Mouse (Mus musculus): ENCODE data around the gene Btk.

The Btk gene

GRCm38 (mm10) chrX:134582888-134583669 is at the start of gene Btk:
TSS of gene Btk (minus strand) at chrX:134583570.
- DNase-seq (ENCODE audit: low read depth, low spot score) = no peak

DNA sequence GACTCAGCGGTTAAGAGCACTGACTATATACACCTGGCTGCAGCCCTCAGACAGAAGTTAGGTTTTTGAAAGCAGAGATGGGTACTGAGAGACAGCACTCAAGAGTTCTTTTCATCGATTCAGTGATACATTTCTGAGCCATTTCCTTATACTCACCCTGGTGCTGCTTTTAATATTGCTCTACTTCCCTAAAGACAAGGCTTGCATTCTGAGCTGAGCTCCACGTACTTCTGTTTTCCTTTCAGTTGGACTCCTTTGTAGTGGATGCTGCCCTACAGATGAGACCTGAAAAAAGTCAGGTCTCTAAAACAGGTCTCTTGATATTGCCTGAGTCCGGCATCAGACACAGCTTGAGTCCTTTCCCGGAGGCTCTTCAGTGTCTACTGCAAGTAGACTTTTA is 49.3 kb upstream of the Btk start:
- DNase-seq (ENCODE audit: low read depth, low spot score) = no peak

DNA sequence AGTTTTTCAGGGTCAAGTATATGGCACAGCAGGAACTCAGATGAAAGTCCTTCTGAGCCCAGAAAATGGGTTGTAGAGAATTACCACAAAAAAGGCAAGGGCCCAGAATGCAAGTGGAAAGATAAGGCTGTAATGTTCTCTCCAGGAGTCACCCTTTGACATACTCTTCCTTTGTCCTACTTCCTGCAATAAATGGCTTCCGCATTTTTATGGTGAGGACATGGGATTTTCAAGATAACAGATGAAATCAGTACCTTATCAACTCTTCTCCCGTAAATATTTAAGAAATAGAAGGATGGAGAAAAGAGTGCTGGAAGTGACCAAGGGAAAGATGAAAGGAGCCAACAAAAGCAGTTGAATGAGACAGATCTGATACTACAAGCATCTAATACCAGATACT is 44.8 kb upstream of the Btk start:
- no peak for DNase-seq (ENCODE audit: low read depth, low spot score)

- no peak for DNase-seq (ENCODE audit: low read depth, low spot score)
Measured at GRCm38 (mm10) chrX:134623350-134623749, 40.0 kb upstream of the Btk start.

DNA sequence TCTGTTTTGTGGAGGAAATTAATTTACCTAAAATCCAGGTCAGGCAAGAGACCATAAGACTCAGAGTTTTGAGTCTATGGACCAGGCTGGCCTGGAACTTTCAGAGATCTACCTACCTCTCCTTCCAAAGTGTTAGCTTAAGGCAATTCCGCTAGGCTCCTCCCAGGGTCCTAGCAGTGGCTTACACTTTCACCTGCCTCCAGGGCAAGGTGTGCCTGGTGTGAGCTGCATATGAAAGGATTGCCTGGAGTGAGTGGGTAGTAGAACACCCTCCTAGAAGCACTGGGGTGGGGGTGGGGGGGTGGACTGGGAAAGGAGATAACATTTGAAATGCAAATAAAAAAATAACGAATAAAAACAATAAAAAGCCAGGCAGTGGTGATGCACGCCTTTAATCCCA is 38.3 kb upstream of the Btk start:
- no peak for DNase-seq (ENCODE audit: low read depth, low spot score)

- DNase-seq (ENCODE audit: low read depth, low spot score) = no peak
Measured at GRCm38 (mm10) chrX:134620254-134620865, 37.0 kb upstream of the Btk start.

DNA sequence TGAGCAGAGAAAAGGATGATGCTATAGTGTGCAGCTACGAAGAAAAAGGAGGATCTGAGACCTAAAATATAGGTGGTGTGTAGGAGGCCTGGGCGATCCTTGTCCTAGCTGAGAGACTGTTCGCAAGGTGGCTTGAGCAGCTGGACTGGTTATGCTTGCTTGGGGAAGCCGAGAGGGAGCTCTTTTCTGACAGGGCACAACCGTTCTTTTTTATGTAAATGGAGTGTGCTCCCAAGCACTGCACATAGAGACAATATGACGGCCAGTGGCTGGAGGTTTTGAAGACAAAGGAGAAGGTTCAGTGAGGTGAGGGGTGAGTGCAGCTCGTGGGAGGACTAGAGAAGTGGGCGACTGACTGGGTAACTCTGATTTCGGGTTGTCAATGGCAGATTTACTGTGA is 36.3 kb upstream of the Btk start:
- DNase-seq (ENCODE audit: low read depth, low spot score) = no peak

DNA sequence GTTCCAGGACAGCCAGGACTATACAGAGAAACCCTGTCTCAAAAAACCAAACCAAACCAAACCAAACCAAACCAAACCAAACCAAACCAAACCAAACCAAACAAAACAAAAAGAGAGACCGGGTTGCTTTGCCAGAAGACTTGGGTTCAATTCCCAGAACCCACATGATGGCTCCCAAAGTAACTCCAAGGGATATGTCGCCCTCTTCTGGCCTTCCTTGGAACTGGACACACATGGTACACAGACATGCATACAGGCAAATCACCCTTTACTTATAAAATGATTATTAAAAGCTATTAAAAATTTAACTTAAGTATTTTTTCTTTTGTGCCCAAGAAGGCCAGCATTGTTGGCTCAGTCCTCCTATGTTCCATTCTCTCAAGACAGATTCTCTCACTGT is 30.9 kb upstream of the Btk start:
- DNase-seq (ENCODE audit: low read depth, low spot score) = no peak

GRCm38 (mm10) chrX:134612285-134612959 is 29.1 kb upstream of the Btk start:
- DNase-seq (ENCODE audit: low read depth, low spot score) = peak; percentile 47

GRCm38 (mm10) chrX:134610984-134611383 is 27.6 kb upstream of the Btk start:
- DNase-seq (ENCODE audit: low read depth, low spot score) = no peak

DNA sequence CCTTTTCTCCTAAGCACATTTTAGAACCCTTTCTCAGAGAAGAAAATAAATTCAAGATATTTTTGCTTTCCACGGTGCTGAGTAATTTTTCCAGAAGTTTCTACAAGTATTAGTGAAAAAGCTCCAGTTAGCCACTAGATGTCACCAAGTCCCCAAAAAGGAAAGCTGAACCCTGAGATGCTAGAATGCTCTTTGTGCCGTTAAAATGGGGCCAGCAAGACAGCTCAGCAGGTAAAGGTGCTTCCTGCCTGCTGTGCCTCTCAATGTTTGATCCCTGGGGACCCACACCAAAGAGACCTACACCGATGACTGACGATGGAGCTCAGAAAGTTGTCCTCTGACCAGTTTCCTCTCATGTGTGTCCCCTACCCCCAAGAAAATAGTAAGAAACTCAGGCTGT is 26.1 kb upstream of the Btk start:
- DNase-seq (ENCODE audit: low read depth, low spot score) = peak; percentile 68

DNA sequence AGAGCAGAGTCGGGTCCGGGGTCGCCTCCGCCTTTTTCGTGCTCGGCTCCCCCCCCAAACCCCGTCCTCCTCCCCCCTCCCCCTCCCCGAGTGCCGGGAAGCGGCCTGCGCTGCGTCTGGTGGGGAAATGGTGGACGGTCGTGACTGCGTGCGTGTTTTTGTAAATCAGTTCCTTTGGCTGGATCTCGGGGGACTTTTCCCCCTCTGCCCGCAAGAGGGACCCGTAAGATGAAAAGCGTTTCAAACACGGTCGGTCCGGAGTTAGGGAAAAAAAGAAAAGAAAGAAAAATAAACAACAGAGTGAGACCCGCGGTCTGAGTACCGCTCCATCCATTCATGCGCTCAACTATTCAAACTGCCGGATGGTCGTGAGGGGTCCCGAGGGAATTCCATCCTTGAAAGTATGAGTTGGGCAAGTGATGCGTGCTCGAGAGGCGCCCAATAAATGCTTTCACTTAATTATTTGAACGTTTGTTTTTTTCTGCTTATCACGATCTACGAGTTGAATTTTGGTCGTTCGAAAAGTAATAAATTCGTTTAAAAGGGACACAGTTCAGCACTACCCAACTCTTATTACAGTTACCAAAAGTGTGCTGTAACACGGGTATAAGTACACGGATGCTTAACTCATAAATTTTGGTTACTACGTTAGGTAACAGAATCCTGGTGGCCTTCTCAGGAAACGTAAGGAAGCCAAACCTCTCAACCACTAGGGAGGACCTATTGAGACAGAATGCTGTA is 18.2 kb upstream of the Btk start:
- DNase-seq (ENCODE audit: low read depth, low spot score) = peak; percentile 60

GRCm38 (mm10) chrX:134600659-134601379 is 17.4 kb upstream of the Btk start, which contains the start of the genes Gla and Hnrnph2:
TSS of gene Gla (minus strand) at chrX:134601125.
TSS of gene Hnrnph2 (plus strand) at chrX:134601179.
- DNase-seq (ENCODE audit: low read depth, low spot score) = peak; percentile 99

GRCm38 (mm10) chrX:134599922-134600565 is 16.7 kb upstream of the Btk start:
- DNase-seq (ENCODE audit: low read depth, low spot score) = peak; percentile 71

DNA sequence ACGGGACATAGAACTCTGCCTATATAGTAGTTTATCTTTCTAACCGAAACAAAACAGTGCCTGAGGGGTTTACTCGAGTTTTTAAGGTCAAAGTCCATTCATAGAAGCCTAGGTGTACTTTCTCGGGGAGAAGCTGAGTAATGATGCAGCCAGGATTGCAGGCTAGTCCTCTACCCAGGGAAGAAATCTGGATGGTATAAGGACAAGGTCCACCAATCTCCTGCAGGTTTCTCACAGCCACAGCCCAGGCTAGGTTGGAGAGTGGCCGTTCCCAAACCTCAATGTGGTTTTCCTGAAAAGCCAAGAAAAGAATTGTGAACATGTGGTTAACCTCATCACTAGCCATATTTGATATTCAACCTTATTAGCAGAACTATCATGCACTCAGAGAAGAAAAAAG is 6.5 kb upstream of the Btk start:
- no peak for DNase-seq (ENCODE audit: low read depth, low spot score)

GRCm38 (mm10) chrX:134588997-134589396 is 5.6 kb upstream of the Btk start:
- no peak for DNase-seq (ENCODE audit: low read depth, low spot score)

- DNase-seq (ENCODE audit: low read depth, low spot score) = peak; percentile 74
Measured at GRCm38 (mm10) chrX:134588261-134588660, 4.9 kb upstream of the Btk start.

DNA sequence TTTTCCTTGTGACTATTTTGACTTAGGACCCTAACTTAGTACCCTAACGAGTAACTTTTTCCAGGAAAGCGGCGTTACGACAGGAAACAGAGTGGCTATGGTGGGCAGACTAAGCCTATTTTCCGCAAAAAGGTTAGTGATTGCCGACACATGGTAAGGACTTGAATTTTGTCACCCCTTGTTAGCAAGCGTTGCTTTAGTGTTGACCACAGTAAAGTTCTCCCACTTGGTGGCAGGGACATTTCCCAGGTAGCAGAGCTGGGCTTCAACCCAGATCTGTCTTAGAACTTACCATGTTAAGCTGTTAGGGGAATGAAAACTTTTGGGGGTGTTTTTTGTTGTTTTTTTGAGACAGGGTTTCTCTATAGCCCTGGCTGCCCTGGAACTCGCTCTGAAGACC is 3.1 kb upstream of the Btk start:
- no peak for DNase-seq (ENCODE audit: low read depth, low spot score)

- DNase-seq (ENCODE audit: low read depth, low spot score) = peak; percentile 95
Measured at GRCm38 (mm10) chrX:134585103-134586002, 2.0 kb upstream of the Btk start, which contains the start of gene Rpl36a. TSS of gene Rpl36a (plus strand) at chrX:134585654.

- no peak for DNase-seq (ENCODE audit: low read depth, low spot score)
Measured at GRCm38 (mm10) chrX:134582270-134582669, 1.1 kb downstream of the Btk start.

All from 3T3-L1 (cell line).